Mouse (Mus musculus) neutrophil, adult 5-6 weeks (primary cell): ENCODE data around the gene Smo. TPM values are rescaled to one million over a fixed set of nuclear protein-coding genes. Genes with fewer than 3 reads are reported as not detected.

Source experiments
- ATAC-seq: fragments of 151-379, 151-347 bp; 2 replicates; pipeline ENCODE4 v1.8.0; 2017; ENCODE audit warnings: mild to moderate bottlenecking, moderate TSS enrichment; ENCODE audit not compliant: insufficient number of reproducible peaks, poor library complexity, low FRiP score, severe bottlenecking; ENCODE audit errors: extremely low read depth
- total RNA-seq: library from RNA; stranded (forward); fragments of 200-1000 nt; gene quantifications from 2 replicates; pipeline ENCODE4 v1.2.3, GENCODE M21; 2017

The Smo gene
- total RNA-seq: 0.12 TPM in 1 of 2 replicates, not detected in the other

- ATAC-seq: no peak
These were observed at the start of gene Smo for GRCm38 (mm10) chr6:29735336-29735688. Smo (plus strand) TSS chr6:29735503.

- ATAC-seq: no peak
These were observed 49.4 kb upstream of the Smo start for GRCm38 (mm10) chr6:29685952-29686351.

- ATAC-seq: no peak
These were observed 45.8 kb upstream of the Smo start for GRCm38 (mm10) chr6:29689458-29689857.

GRCm38 (mm10) chr6:29693953-29694352 lies 41.4 kb upstream of the Smo start, which contains the start of gene Tspan33:
Tspan33 (plus strand) TSS chr6:29694222.
- ATAC-seq: peak; percentile 79

GRCm38 (mm10) chr6:29694375-29695289 lies 40.7 kb upstream of the Smo start:
- ATAC-seq: no peak

- ATAC-seq: no peak
These were observed 40.0 kb upstream of the Smo start for GRCm38 (mm10) chr6:29695290-29695674.

- ATAC-seq: no peak
These were observed 39.3 kb upstream of the Smo start for GRCm38 (mm10) chr6:29695975-29696374.

- no peak for ATAC-seq
These were observed 38.2 kb upstream of the Smo start for GRCm38 (mm10) chr6:29697139-29697538.

GRCm38 (mm10) chr6:29697548-29697947 lies 37.8 kb upstream of the Smo start:
- ATAC-seq: no peak

GRCm38 (mm10) chr6:29699085-29699745 lies 36.1 kb upstream of the Smo start:
- no peak for ATAC-seq

- ATAC-seq: no peak
These were observed 34.3 kb upstream of the Smo start for GRCm38 (mm10) chr6:29701051-29701450.

- ATAC-seq: no peak
These were observed 33.2 kb upstream of the Smo start for GRCm38 (mm10) chr6:29702126-29702525.

- ATAC-seq: no peak
These were observed 31.2 kb upstream of the Smo start for GRCm38 (mm10) chr6:29704143-29704542.

- ATAC-seq: no peak
These were observed 27.4 kb upstream of the Smo start for GRCm38 (mm10) chr6:29707902-29708301.

- no peak for ATAC-seq
These were observed 24.0 kb upstream of the Smo start for GRCm38 (mm10) chr6:29711318-29711717.

GRCm38 (mm10) chr6:29712011-29712584 lies 23.2 kb upstream of the Smo start:
- peak; percentile 26; the same call in 1 of the 2 replicates for ATAC-seq

GRCm38 (mm10) chr6:29716624-29717365 lies 18.5 kb upstream of the Smo start:
- no peak for ATAC-seq

- ATAC-seq: no peak
These were observed 17.8 kb upstream of the Smo start for GRCm38 (mm10) chr6:29717541-29717940.

GRCm38 (mm10) chr6:29717952-29718521 lies 17.3 kb upstream of the Smo start:
- ATAC-seq: no peak
